Mouse (Mus musculus) urinary bladder, postnatal 4 days (tissue): ENCODE measurements around the gene Ccn1.

Source experiments
- DNase-seq, 2 experiments: peaks; one replicate each; pipeline ENCODE4 v3.0.0; 2021 to 2022; ENCODE audit warnings: low spot score in 2 of 2

Gene Ccn1

GRCm38 (mm10) chr3:145649852-145650202 is at the start of gene Ccn1:
TSS of gene Ccn1 (minus strand) at chr3:145649981.
- DNase-seq: peak; percentile 84

- DNase-seq: no peak
Observed at GRCm38 (mm10) chr3:145693361-145693760, 43.6 kb upstream of the Ccn1 start.

GRCm38 (mm10) chr3:145692037-145692436 is 42.3 kb upstream of the Ccn1 start:
- peak in 1 of 2 experiments; percentile 30 for DNase-seq

- no peak for DNase-seq
Observed at GRCm38 (mm10) chr3:145691415-145691814, 41.6 kb upstream of the Ccn1 start.

- DNase-seq: no peak
Observed at GRCm38 (mm10) chr3:145689271-145689670, 39.5 kb upstream of the Ccn1 start.

- DNase-seq: no peak
Observed at GRCm38 (mm10) chr3:145687836-145688235, 38.1 kb upstream of the Ccn1 start.

GRCm38 (mm10) chr3:145684604-145685441 is 35.0 kb upstream of the Ccn1 start:
- DNase-seq: no peak

- DNase-seq: no peak
Observed at GRCm38 (mm10) chr3:145684201-145684600, 34.4 kb upstream of the Ccn1 start.

GRCm38 (mm10) chr3:145681348-145681935 is 31.7 kb upstream of the Ccn1 start:
- no peak for DNase-seq

GRCm38 (mm10) chr3:145680686-145681085 is 30.9 kb upstream of the Ccn1 start:
- no peak for DNase-seq

- no peak for DNase-seq
Observed at GRCm38 (mm10) chr3:145676212-145676611, 26.4 kb upstream of the Ccn1 start.

- DNase-seq: no peak
Observed at GRCm38 (mm10) chr3:145674815-145675214, 25.0 kb upstream of the Ccn1 start.

- no peak for DNase-seq
Observed at GRCm38 (mm10) chr3:145666383-145666782, 16.6 kb upstream of the Ccn1 start.

GRCm38 (mm10) chr3:145656993-145657713 is 7.4 kb upstream of the Ccn1 start:
- DNase-seq: no peak

GRCm38 (mm10) chr3:145654944-145655343 is 5.2 kb upstream of the Ccn1 start:
- no peak for DNase-seq

- DNase-seq: no peak
Observed at GRCm38 (mm10) chr3:145654028-145654427, 4.2 kb upstream of the Ccn1 start.

GRCm38 (mm10) chr3:145653191-145653940 is 3.6 kb upstream of the Ccn1 start:
- DNase-seq: peak; percentile 75 to 81

- no peak for DNase-seq
Observed at GRCm38 (mm10) chr3:145652322-145653131, 2.7 kb upstream of the Ccn1 start.

GRCm38 (mm10) chr3:145651978-145652321 is 2.2 kb upstream of the Ccn1 start:
- no peak for DNase-seq

GRCm38 (mm10) chr3:145651029-145651977 is 1.5 kb upstream of the Ccn1 start:
- no peak for DNase-seq
